Mouse (Mus musculus) Muller cell, postnatal 12 days (primary cell): ENCODE data around the gene Lck.

Experiments used
- DNase-seq: peaks from one replicate; pipeline ENCODE4 v3.0.0-alpha.2; 2015; ENCODE audit errors: inconsistent ontology term

The Lck gene

DNA sequence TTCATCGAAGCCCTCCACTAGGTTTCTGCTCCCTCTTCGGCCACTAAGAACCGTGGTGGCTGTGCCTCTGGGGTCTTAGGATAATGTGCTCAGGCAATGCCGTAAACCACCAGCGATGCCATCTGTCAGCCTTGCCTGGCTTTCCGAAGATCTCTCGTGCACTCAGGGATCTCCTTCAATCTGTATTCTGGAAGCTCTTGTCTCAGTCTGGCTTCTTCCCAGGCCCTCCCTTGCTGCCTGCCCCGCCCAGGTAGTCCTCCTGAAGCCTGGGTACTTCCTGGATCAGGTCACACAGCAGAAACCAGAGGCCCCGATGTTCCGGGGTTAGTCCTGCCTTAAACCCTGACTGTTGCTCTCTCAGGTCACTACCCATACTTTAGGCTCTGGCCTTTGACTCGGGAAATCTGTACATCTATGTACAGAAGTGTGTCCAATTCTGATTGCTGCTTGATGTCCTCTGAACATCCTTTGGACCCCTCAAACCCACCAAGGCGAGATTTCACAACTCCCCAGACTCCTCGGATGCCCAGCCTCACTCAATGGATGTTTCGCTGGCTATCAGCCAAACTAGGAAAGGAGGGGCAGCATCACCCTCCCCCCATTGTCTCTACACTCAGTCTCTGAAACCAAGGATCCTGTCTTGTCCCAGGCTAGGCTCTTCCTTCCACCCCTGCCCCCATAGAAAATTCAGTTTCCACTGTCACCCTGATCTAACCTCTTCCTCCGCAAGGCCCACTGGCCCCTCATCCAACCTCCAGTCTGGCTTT is 64.4 kb downstream of the Lck start:
- no peak for DNase-seq

DNA sequence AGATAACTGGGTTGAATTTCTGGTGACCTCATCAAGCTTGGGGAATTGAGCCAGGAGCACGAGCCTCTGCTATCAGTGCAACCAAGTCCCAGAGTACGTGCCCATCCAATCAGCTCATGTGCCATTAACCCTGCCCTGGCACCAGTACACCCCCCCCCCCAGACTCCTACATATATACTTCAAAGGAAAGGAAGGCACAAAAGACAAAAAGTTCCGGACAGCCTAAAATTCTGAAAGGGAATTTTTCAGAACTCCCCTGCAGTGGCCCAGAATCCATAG is 65.3 kb downstream of the Lck start:
- DNase-seq = no peak

DNA sequence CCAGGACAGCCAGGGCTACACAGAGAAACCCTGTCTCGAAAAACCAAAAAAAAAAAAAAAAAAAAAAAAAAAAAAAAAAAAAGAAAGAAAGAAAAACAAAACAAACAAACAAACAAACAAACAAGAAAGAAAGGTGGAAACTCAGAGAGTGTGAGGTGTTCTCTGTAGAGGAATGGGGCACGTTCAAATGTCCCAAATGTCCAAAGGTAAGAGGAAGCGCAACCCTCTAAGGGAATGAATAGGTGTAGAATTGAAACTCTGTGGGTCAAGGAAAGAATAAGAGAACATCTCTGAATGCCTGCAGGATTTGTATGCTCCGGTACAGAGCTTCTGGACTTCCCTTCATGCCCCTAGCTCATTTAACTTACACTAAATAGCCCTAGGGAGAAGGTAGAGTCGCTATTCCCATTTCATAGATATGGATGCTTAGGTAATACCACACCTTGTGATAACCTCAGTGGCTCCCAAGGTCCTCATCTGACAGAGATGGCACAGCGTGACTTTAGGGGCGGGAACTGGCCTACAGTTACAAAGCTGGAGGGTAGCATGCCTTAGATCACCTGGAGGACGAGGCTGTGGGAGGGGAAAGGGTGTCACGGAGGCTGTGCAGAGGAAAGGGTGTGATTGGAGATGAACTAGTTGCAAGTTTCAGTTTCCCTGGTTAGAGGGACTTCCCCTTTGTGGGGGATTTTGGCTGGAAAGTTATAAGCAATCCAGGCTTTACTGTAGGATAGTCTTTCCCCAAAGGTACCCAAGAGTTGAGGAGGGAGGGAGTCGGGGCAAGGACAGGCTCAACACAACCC is 65.8 kb downstream of the Lck start:
- DNase-seq = no peak

DNA sequence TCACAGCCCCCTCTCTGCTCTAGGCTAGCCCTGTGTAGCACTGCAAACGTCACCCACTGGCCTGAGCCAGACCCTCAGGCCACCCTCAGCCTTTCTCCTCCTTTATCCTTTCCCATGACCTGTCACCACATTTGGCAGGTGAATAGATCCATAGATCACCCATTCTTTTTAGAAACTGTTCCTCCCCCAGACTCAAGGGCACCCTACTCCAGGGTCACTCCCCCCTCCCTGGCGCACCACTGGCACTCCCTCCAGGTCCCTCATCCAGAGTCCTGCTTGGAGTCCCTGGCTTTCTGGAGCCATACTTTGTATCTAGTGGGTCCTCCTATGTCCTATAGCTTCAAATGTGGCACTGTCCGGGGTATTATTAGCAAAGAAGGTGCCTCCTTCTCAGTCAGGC is 67.9 kb downstream of the Lck start:
- no peak for DNase-seq

DNA sequence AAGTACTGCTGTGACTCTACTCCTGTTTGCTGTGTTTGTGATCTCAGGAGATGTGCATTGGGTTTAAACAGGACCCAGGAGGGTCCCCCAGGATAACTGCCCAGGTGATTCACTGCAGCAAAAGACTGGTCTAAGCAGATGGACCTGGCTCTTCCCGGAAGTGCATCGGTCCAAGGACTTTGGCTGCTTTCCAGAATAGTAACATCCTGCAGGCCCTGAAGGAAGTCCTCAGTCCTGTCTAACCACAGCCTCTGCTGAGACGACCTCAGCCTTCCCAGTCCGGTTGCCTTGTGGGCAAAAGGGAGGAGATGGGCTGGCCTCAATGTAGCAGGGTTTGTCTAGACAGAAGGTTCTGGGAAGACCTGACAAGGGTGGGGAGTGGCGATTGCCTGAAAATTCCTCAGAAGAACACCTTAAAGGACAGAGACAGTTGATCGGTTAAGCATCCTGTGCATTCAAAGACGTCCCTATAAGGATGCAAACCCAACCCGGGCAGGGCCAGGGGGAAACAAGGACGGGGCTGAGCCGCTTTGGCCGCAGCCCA is 70.5 kb downstream of the Lck start:
- DNase-seq = no peak

DNA sequence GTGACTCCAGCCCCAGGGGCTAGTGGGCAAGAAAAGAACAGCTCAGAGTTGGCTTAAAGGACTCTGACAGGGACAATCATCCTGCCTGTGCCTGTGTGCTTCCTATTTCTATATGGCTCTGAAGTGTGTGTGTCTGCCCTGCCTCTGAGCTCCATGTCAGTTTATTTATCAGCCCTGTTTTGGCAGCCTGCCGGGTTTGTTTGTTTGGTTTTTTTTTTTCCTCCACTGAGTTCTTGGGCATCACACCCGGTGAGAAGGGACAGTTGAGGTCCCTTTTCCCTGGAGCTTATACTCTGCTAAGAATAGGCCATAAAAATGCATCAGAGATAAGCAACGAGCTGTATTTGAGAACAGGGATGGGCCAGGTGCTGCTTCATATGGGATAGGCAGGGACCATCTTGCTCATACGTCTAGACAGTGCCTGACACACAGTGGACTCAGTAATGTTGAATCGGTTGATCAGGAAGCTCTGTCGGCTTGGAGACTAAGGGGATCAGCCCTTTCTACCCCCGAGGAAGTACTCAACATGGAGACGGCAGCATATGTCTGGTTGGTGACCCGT is 71.0 kb downstream of the Lck start:
- no peak for DNase-seq

DNA sequence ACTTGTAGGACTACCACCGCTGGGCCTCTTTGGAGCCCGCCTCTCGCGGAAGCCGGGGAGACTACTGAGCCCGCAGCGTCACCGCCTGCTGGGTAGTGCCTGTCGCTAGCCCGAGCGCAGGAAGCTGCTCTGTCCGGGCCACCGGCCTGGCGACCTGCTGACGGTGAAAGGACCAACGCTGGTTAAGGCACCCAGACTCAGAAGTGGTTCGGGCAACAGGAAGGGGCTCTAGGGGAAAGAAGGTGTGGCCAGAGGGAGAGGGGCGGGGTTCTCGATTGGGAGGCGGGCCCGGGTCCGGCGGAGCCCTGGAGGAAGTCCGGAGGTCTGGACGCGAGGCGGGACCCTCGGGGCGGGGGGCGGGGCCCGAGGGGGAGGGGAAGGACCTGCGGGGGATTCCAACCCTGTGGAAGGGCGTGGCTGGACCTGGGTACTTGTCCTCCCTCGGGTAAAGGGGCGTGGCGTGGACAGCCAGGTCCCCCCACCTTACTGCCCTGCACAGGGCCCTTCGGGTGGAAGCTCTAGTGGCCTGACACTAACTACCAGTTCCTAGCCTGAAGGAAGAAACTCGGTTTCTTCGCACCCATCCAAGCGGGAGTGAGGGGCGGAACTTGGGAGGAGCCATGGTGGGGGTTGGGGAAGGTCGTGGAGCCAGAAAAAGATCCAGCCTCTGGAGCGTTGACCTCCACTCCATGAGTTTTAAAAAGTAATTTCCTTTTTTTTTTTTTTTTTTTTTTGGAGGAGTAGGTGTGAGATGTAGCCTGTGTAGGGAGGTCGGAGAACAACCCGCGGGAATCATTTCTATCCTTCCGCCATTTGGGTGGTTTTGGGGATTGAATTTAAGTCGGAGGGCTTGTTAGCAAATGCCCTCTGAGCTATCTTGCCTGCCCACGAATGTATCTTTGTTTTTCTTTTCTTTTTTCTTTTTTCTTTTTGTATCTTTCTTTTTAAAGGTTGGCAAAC is 72.6 kb downstream of the Lck start:
- DNase-seq = peak; percentile 95

DNA sequence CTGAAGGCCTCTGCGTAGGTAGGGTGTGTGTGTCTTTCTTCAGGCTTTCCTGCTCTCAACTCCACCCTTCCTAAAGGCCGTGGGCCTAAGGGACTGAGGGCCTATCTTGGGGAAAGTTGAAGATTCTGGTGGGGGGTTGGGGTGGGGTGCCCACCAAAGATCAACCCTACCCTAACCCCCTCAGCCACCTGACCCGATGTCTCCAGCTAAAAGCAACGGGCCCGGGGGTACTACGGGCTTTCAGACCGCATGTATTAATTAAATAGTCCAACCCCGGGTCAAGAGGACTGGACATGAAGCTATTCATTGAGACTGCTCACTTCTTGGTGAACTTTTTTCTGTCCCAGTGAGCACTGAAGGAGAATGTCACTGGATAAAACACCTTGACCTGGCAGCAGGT is 73.4 kb downstream of the Lck start:
- no peak for DNase-seq

DNA sequence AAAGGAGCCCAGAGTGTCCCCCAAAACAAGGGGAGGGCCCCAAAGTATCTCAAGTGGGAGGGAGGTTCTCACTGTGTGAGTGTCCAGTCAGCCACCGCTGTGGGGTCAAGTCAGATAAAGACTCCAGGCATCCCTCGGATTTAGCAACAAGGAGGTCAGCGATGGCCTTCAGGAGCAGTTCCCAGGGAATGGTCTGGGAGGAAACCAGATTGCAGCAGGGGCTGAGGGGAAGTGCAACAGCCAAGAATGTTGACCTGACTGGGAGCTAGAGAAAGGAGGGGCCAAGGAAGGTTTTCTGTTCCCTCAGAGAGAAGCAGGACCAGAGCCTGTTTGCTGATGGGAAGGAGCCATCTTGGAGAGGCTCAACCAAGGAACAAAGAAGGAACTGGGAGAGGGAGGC is 74.5 kb downstream of the Lck start:
- DNase-seq = no peak
